Mouse (Mus musculus): ENCODE results near the gene Vmn2r41. TPM values are rescaled to one million over a fixed set of nuclear protein-coding genes. Genes with fewer than 3 reads are reported as not detected.
"Not testable (repeated sequence)": the region's sequence is repeated elsewhere in the genome, so short reads cannot be mapped to it uniquely, and the experiment has no call there.

The Vmn2r41 gene
- polyA plus RNA-seq (2012; fragmentation: generic; extraction: Trizol): not detected
- long read RNA-seq, experiment 1: 0 reads
- long read RNA-seq, experiment 2: 0 reads

DNA sequence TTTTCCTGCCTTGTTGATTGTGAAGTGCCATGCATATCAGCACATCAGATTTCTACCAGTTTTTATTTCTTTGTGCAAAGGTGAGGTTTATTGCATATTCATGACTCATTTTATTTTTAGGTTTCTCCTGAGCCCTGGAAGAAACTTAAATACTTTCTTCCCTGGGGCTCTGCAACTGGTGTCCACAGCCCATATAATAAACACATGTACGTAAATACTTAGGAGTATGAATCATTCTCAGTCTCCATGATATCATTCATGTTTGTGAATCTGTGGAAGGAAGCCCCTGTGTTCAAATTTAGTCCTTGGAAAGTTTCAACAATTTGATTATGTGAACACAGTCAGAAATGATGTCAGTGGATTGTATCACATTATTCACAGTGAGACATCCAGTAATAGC lies at the start of gene Vmn2r41:
Vmn2r41 (minus strand) TSS at position 101 of the 400 bp plus-strand sequence.
- not testable (repeated sequence) for H3K79me2 ChIP-seq (ENCODE audit: control insufficient read depth, insufficient read depth); H3K27me3 ChIP-seq (ENCODE audit: control insufficient read depth, insufficient read depth, insufficient read length); H3K4me3 ChIP-seq (ENCODE audit: insufficient read depth, poor library complexity, severe bottlenecking); H3K79me3 ChIP-seq (ENCODE audit: low read depth); H3K36me3 ChIP-seq (ENCODE audit: control insufficient read depth, insufficient read depth); H3ac ChIP-seq (ENCODE audit: control insufficient read depth, insufficient read length, low read depth)

DNA sequence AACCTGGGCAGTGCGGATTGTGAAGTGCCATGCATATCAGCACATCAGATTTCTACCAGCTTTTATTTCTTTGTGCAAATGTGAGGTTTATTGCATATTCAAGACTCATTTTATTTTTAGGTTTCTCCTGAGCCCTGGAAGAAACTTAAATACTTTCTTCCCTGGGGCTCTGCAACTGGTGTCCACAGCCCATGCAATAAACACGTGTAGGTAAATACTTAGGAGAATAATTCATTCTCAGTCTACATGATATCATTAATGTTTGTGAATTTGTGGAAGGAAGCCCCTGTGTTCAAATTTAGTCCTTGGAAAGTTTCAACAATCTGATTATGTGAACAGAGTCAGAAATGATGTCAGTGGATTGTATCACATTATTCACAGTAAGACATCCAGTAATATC lies 38.8 kb upstream of the Vmn2r41 start, which contains the start of gene Vmn2r42:
Vmn2r42 (minus strand) TSS at position 101 of the 400 bp plus-strand sequence.
- not testable (repeated sequence) for H3K36me3 ChIP-seq (ENCODE audit: control insufficient read depth, insufficient read depth); H3K4me3 ChIP-seq (ENCODE audit: insufficient read depth, poor library complexity, severe bottlenecking); H3K27me3 ChIP-seq (ENCODE audit: control insufficient read depth, insufficient read depth, insufficient read length); H3K79me3 ChIP-seq (ENCODE audit: low read depth); H3ac ChIP-seq (ENCODE audit: control insufficient read depth, insufficient read length, low read depth); H3K79me2 ChIP-seq (ENCODE audit: control insufficient read depth, insufficient read depth)

DNA sequence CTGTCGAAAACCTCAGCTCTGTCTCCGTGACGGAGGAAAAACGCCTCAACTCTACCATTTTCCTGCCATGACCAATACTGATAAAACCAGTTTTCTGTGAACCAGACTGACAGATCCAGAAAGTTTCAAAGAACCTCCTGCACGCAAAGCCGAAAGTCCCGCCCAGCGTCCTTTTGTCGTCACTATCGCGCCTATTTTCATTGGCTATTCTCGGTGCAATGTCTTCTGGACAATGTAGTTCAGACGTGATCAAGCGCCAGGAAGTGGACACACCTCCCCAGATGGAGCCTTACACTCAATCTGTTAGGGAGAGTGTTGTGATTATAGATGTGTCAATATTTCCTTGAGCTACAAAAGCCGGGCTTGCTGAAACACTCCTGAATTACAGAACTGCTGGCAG lies 68.6 kb downstream of the Vmn2r41 start:
- H3ac ChIP-seq (ENCODE audit: control insufficient read depth, insufficient read length, low read depth): not testable (repeated sequence)

More for the DNA sequence above, 68.6 kb downstream of the Vmn2r41 start:
- H3K36me3 ChIP-seq (ENCODE audit: control insufficient read depth, insufficient read depth); H3K27me3 ChIP-seq (ENCODE audit: control insufficient read depth, insufficient read depth, insufficient read length); H3K79me2 ChIP-seq (ENCODE audit: control insufficient read depth, insufficient read depth); H3K79me3 ChIP-seq (ENCODE audit: low read depth); H3K4me3 ChIP-seq (ENCODE audit: insufficient read depth, poor library complexity, severe bottlenecking): not testable (repeated sequence)

Other genes with a start within 250 kb of the Vmn2r41 start
- gene Vmn2r42, start 38.7 kb upstream of the Vmn2r41 start, polyA plus RNA-seq (2012; fragmentation: generic; extraction: Trizol): not detected
- gene Vmn2r43, start 98.9 kb upstream of the Vmn2r41 start, polyA plus RNA-seq (2012; fragmentation: generic; extraction: Trizol): not detected
- not detected for gene Vmn2r44, start 221.7 kb upstream of the Vmn2r41 start, polyA plus RNA-seq (2012; fragmentation: generic; extraction: Trizol)

Data from C2C12 (cell line).